Mouse (Mus musculus): ENCODE results near the gene Ift43.

GRCm38 (mm10) chr12:86158689-86159483 lies 76.5 kb downstream of the Ift43 start:
- no peak for TF ChIP-seq CTCF (conservative IDR thresholded peaks at IDR 0.05; ENCODE audit: low read length)
- TF ChIP-seq POU5F1 (IDR thresholded peaks at IDR 0.05; ENCODE audit: borderline replicate concordance, low read length): no peak
- no peak for TF ChIP-seq NANOG (IDR thresholded peaks at IDR 0.05; ENCODE audit: borderline replicate concordance, low read length)
